Mouse (Mus musculus) liver, embryonic 14.5 days (tissue): ENCODE measurements at regions not wholly inside any gene's neighbourhood (a gene's known extent, or its start where the extent isn't known, plus 50 kb on each side); places are given as distances from the start of the nearest gene placed in this dataset.

ENCODE experiments used
- ATAC-seq: fragments of 200-750 bp; cut with Nextera tagmentation; 2 replicates; pipeline ENCODE4 v1.8.0; 2017; ENCODE audit warnings: moderate number of reproducible peaks, mild to moderate bottlenecking, moderate library complexity; ENCODE audit not compliant: insufficient read depth
- DNase-seq, 3 experiments: peaks; one replicate each; pipeline ENCODE4 v3.0.0-alpha.2; 2012 to 2013; ENCODE audit warnings: low read depth in 3 of 3, low spot score in 3 of 3
- H3K27ac ChIP-seq: fragments of 300-500 bp; sonication (generic); 2 replicates; pipeline ENCODE4 v1.5.1; 2014; ENCODE audit warnings: moderate library complexity, mild to moderate bottlenecking, control low read depth, inconsistent platforms
- H3K27me3 ChIP-seq: fragments of 300-500 bp; sonication (generic); 2 replicates; pipeline ENCODE4 v1.6.1; 2014; ENCODE audit warnings: mild to moderate bottlenecking, low read length, moderate library complexity; ENCODE audit not compliant: control insufficient read depth, insufficient read depth
- H3K36me3 ChIP-seq: fragments of 300-500 bp; sonication (generic); replicated peaks from 2 replicates; pipeline ENCODE4 v1.6.1; 2014; ENCODE audit warnings: low read depth; ENCODE audit not compliant: control insufficient read depth, insufficient read depth
- H3K4me1 ChIP-seq, 2 experiments: fragments of 200-500 bp in 1 of 2; fragments of 300-500 bp in 1 of 2; sonication (generic) in 1 of 2; replicated peaks; 2 replicates each; pipeline ENCODE4 v1.6.1; 2012 to 2014; ENCODE audit warnings: antibody characterized with exemption in 1 of 2, inconsistent platforms in 1 of 2, low read length in 1 of 2; ENCODE audit not compliant: control insufficient read depth in 2 of 2, insufficient read depth in 2 of 2
- H3K4me2 ChIP-seq: fragments of 300-500 bp; sonication (generic); 2 replicates; pipeline ENCODE4 v1.6.1; 2014; ENCODE audit warnings: low read depth, mild to moderate bottlenecking, control low read depth, moderate library complexity
- H3K4me3 ChIP-seq, 2 experiments: fragments of 200-500 bp in 1 of 2; fragments of 300-500 bp in 1 of 2; sonication (generic) in 1 of 2; 2 replicates each; pipeline ENCODE4 v1.5.1; 2012 to 2014; ENCODE audit warnings: low read depth in 2 of 2, low read length in 2 of 2, mild to moderate bottlenecking in 2 of 2, control low read depth in 1 of 2, inconsistent platforms in 1 of 2, moderate library complexity in 1 of 2; ENCODE audit not compliant: insufficient read depth in 1 of 2
- H3K9ac ChIP-seq: fragments of 300-500 bp; sonication (generic); replicated peaks from 2 replicates; pipeline ENCODE4 v1.6.1; 2014; ENCODE audit warnings: mild to moderate bottlenecking, control low read depth, moderate library complexity
- H3K9me3 ChIP-seq: fragments of 300-500 bp; sonication (generic); 2 replicates; pipeline ENCODE4 v1.6.1; 2016; ENCODE audit warnings: low read length, mixed read lengths; ENCODE audit not compliant: control insufficient read depth
- CTCF ChIP-seq: IDR thresholded peaks from 2 replicates; pipeline ENCODE4 v1.5.1; 2016; ENCODE audit warnings: antibody characterized with exemption, low read depth, control low read depth
- EP300 ChIP-seq: IDR thresholded peaks from 2 replicates; pipeline ENCODE4 v1.6.1; 2016; ENCODE audit warnings: antibody characterized with exemption, low read depth
- WGBS: fragments of 180-500 bp; shearing (Covaris S2); extraction: QIAGEN DNeasy Blood & Tissue Kit; methylation state at CpG from one replicate; pipeline ENCODE4 v1.1.7; 2014; ENCODE audit not compliant: insufficient replicate concordance; 5-methylcytosine and 5-hydroxymethylcytosine counted together

- no peak overlapping the region for H3K4me3 ChIP-seq
- DNase-seq (no peak), ATAC-seq (no peak)
- no peaks in the 10 kb centered on the region for H3K36me3 ChIP-seq
- H3K9me3 ChIP-seq: no peaks in the 10 kb centered on the region
- no peaks in the 10 kb centered on the region for H3K4me1 ChIP-seq
- no peaks in the 10 kb centered on the region for H3K27me3 ChIP-seq
- TF ChIP-seq EP300: no peak
- TF ChIP-seq CTCF: no peak
- H3K9ac ChIP-seq: no peak overlapping the region
- 41% methylated on average over 2 of the region's 2 CpGs for WGBS
- H3K27ac ChIP-seq: no peak overlapping the region
- no peak overlapping the region for H3K4me2 ChIP-seq
Observed at GRCm38 (mm10) chr17:54753396-54753994, 454.7 kb upstream of the Slc5a7 start.

GRCm38 (mm10) chr17:54752917-54753316 lies 454.1 kb upstream of the Slc5a7 start:
- ATAC-seq: no peak
- H3K4me1 ChIP-seq: no peaks in the 10 kb centered on the region
- TF ChIP-seq EP300 (no peak), CTCF (no peak)
- H3K36me3 ChIP-seq: no peaks in the 10 kb centered on the region
- DNase-seq: no peak
- H3K4me2 ChIP-seq: no peak overlapping the region
- no peaks in the 10 kb centered on the region for H3K27me3 ChIP-seq
- no peaks in the 10 kb centered on the region for H3K9me3 ChIP-seq
- H3K27ac ChIP-seq: no peak overlapping the region
- H3K4me3 ChIP-seq: no peak overlapping the region
- H3K9ac ChIP-seq: no peak overlapping the region

- no peaks in the 10 kb centered on the region for H3K36me3 ChIP-seq
- ATAC-seq (no peak), DNase-seq (no peak)
- no peak overlapping the region for H3K9ac ChIP-seq
- no peak overlapping the region for H3K4me3 ChIP-seq
- H3K4me1 ChIP-seq: no peaks in the 10 kb centered on the region
- H3K27me3 ChIP-seq: no peaks in the 10 kb centered on the region
- no peaks in the 10 kb centered on the region for H3K9me3 ChIP-seq
- H3K27ac ChIP-seq: no peak overlapping the region
- no peak for TF ChIP-seq CTCF
- TF ChIP-seq EP300: no peak
- WGBS: 38% methylated on average over 3 of the region's 3 CpGs
- no peak overlapping the region for H3K4me2 ChIP-seq
Observed at GRCm38 (mm10) chr17:54735836-54736235, 437.0 kb upstream of the Slc5a7 start.

GRCm38 (mm10) chr17:54727660-54728059 lies 428.8 kb upstream of the Slc5a7 start:
- ATAC-seq (no peak), DNase-seq (no peak)
- Histone ChIP-seq H3K4me1 (no peaks in the 10 kb centered on the region), H3K9me3 (no peaks in the 10 kb centered on the region), H3K4me2 (no peak overlapping the region), H3K36me3 (no peaks in the 10 kb centered on the region), H3K9ac (no peak overlapping the region), H3K27ac (no peak overlapping the region), H3K4me3 (no peak overlapping the region), H3K27me3 (no peaks in the 10 kb centered on the region)
- TF ChIP-seq CTCF (no peak), EP300 (no peak)

GRCm38 (mm10) chr17:54726693-54727092 lies 427.9 kb upstream of the Slc5a7 start:
- no peak overlapping the region for H3K4me3 ChIP-seq
- 66% methylated on average over 2 of the region's 2 CpGs for WGBS
- no peak for ATAC-seq

More at GRCm38 (mm10) chr17:54726693-54727092, 427.9 kb upstream of the Slc5a7 start:
- H3K9ac ChIP-seq: no peak overlapping the region
- no peak for DNase-seq
- H3K4me1 ChIP-seq: no peaks in the 10 kb centered on the region
- no peaks in the 10 kb centered on the region for H3K36me3 ChIP-seq
- no peaks in the 10 kb centered on the region for H3K27me3 ChIP-seq
- no peak for TF ChIP-seq EP300
- no peak for TF ChIP-seq CTCF
- no peak overlapping the region for H3K27ac ChIP-seq
- no peak overlapping the region for H3K4me2 ChIP-seq
- no peaks in the 10 kb centered on the region for H3K9me3 ChIP-seq
